In the genomic region with DNA sequence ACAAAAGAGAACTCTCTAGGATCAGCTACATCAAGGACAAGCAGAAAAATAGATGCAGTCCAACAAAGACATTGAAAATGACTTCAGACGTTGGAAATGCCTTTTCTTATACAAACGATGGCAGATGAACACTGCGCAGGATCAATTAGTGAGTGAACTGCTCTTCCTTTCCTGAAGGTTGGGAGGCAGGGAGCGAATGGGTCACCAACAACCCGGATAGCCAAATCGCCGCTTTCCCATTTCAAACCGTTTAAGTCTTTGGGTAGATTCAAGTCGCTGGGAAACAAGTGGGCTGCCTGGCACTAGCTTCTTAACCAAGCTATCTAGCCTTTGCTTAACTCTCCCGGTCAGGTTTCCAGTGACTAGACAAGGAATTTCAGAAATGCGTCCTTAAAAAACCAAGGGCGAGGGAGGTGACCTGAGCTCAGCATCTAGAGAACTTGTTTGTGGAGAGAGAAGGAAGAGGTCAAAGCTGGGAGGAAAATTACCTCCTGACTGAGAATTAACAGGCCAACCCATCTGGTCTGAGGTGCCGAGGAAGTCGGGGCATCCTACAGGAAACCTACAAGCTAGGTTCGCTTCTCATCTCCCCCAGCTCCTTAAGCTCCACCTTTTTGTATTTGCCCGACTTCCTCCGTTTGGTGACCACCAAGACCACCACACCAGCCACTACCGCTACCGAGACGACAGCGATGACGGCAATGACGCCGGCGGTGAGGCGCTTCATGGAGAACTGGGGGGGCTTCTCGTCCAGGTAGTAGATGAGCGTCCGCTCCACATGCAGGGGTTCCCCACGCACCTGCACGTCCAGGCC, we compare ENCODE assay signal across 8 mouse cellular contexts. TPM values are rescaled to one million over a fixed set of nuclear protein-coding genes. Genes with fewer than 3 reads are reported as not detected.
DNase-seq lines count a peak whose midpoint lies in the region; ATAC-seq and TF ChIP-seq lines count a peak whose summit lies in the region.

No protein-coding gene starts in this region.

- TF ChIP-seq EP300 in lung, postnatal 0 days (IDR thresholded peaks at IDR 0.05): no peak
- TF ChIP-seq EP300 in stomach, postnatal 0 days (optimal IDR thresholded peaks at IDR 0.05): no peak

- no peak for TF ChIP-seq CTCF in E14TG2a.4 (conservative IDR thresholded peaks at IDR 0.05; ENCODE audit: low read length)
- no peak for TF ChIP-seq CTCF in lung, postnatal 0 days (IDR thresholded peaks at IDR 0.05)
- TF ChIP-seq CTCF in stomach, postnatal 0 days (IDR thresholded peaks at IDR 0.05; ENCODE audit: low read depth): no peak

- peak overlapping the region; percentile 72 for H3K4me3 ChIP-seq in E14TG2a.4 (replicated peaks; ENCODE audit: low read length)
- peak overlapping the region; percentile 49 for H3K4me3 ChIP-seq in hindbrain, embryonic 12.5 days
- peak overlapping the region; percentile 39 for H3K4me3 ChIP-seq in lung, postnatal 0 days (ENCODE audit: low read depth, low read length)
- peak overlapping the region; percentile 44 for H3K4me3 ChIP-seq in stomach, postnatal 0 days (ENCODE audit: low read depth, low read length)

- ATAC-seq in hindbrain, embryonic 12.5 days (ENCODE audit: low FRiP score): peak; percentile 47
- ATAC-seq in lung, postnatal 0 days: no peak
- no peak for ATAC-seq in stomach, postnatal 0 days (ENCODE audit: low FRiP score, low TSS enrichment)

- H3K27ac ChIP-seq in hindbrain, embryonic 12.5 days: no peak overlapping the region
- peak overlapping the region; percentile 82 for H3K27ac ChIP-seq in lung, postnatal 0 days (ENCODE audit: low read length)
- peak overlapping the region; percentile 83 for H3K27ac ChIP-seq in stomach, postnatal 0 days (replicated peaks)

- no peak overlapping the region for H3K9ac ChIP-seq in hindbrain, embryonic 12.5 days
- peak overlapping the region; percentile 46; the same call in 1 of the 2 replicates for H3K9ac ChIP-seq in lung, postnatal 0 days (replicated peaks; ENCODE audit: low read depth)
- peak overlapping the region; percentile 61 for H3K9ac ChIP-seq in stomach, postnatal 0 days (ENCODE audit: low read length)

- peaks cover 75% of the 10 kb centered on the region for H3K27me3 ChIP-seq in E14TG2a.4 (ENCODE audit: insufficient read depth, low read length)
- H3K27me3 ChIP-seq in hindbrain, embryonic 12.5 days: peaks cover 74% of the 10 kb centered on the region
- peaks cover 6% of the 10 kb centered on the region; the same call in 1 of the 2 replicates for H3K27me3 ChIP-seq in lung, postnatal 0 days (replicated peaks; ENCODE audit: insufficient read depth, low read length)
- peaks cover 9% of the 10 kb centered on the region; the same call in 1 of the 2 replicates for H3K27me3 ChIP-seq in stomach, postnatal 0 days (ENCODE audit: control insufficient read depth, insufficient read depth, low read length)

- H3K9me3 ChIP-seq in E14TG2a.4 (ENCODE audit: low read length): no peaks in the 10 kb centered on the region
- no peaks in the 10 kb centered on the region for H3K9me3 ChIP-seq in hindbrain, embryonic 12.5 days (replicated peaks)
- no peaks in the 10 kb centered on the region for H3K9me3 ChIP-seq in lung, postnatal 0 days (ENCODE audit: low read length)
- no peaks in the 10 kb centered on the region for H3K9me3 ChIP-seq in stomach, postnatal 0 days (ENCODE audit: control insufficient read depth, low read length)

- WGBS in hindbrain, embryonic 12.5 days: 6% methylated on average over 31 of the region's 31 CpGs
- 7% methylated on average over 31 of the region's 31 CpGs for WGBS in lung, postnatal 0 days
- WGBS in stomach, postnatal 0 days: 7% methylated on average over 31 of the region's 31 CpGs

- peak overlapping the region; percentile 87 for H3K4me2 ChIP-seq in hindbrain, embryonic 12.5 days (replicated peaks)
- H3K4me2 ChIP-seq in lung, postnatal 0 days (replicated peaks; ENCODE audit: low read depth, low read length): peak overlapping the region; percentile 59
- peak overlapping the region; percentile 49 for H3K4me2 ChIP-seq in stomach, postnatal 0 days (replicated peaks; ENCODE audit: low read depth)

- DNase-seq in R1 (ENCODE audit: low read depth, low spot score): peak; percentile 55
- DNase-seq in lung, postnatal 0 days (ENCODE audit: low spot score): peak; percentile 9
- DNase-seq in stomach, postnatal 0 days (ENCODE audit: low spot score): no peak
- no peak for DNase-seq in layer of hippocampus, adult 18-20 months (ENCODE audit: low spot score in 2 of 2)
- DNase-seq in gastrocnemius, adult 18-20 months (ENCODE audit: low spot score): no peak
- DNase-seq in cerebellum, adult 8-10 months: no peak

- no peaks in the 10 kb centered on the region for H3K36me3 ChIP-seq in E14TG2a.4 (ENCODE audit: insufficient read depth, low read length)
- no peaks in the 10 kb centered on the region for H3K36me3 ChIP-seq in hindbrain, embryonic 12.5 days
- H3K36me3 ChIP-seq in lung, postnatal 0 days (ENCODE audit: insufficient read depth, low read length): no peaks in the 10 kb centered on the region
- H3K36me3 ChIP-seq in stomach, postnatal 0 days (ENCODE audit: control insufficient read depth, insufficient read depth, low read length): no peaks in the 10 kb centered on the region

- H3K4me1 ChIP-seq in E14TG2a.4 (replicated peaks; ENCODE audit: low read depth, low read length): peaks cover 37% of the 10 kb centered on the region
- H3K4me1 ChIP-seq in hindbrain, embryonic 12.5 days: peaks cover 16% of the 10 kb centered on the region
- no peaks in the 10 kb centered on the region for H3K4me1 ChIP-seq in lung, postnatal 0 days (ENCODE audit: insufficient read depth, low read depth, low read length)
- no peaks in the 10 kb centered on the region for H3K4me1 ChIP-seq in stomach, postnatal 0 days (replicated peaks; ENCODE audit: control insufficient read depth, insufficient read depth)

RNA-seq across cellular contexts. Expression of a gene that starts 1.2 kb away (rescaled TPM):
- polyA plus RNA-seq in hindbrain, embryonic 12.5 days (2016; fragmentation: Nextera tagmentation; extraction: Ambion mirVana): 6.2 and 6.5 TPM in 2 replicates
- 89.1 and 101 TPM in 2 replicates for polyA plus RNA-seq in lung, postnatal 0 days (2015; fragmentation: Nextera tagmentation; extraction: Ambion mirVana)
- 260 and 272 TPM in 2 replicates for polyA plus RNA-seq in stomach, postnatal 0 days (2015; fragmentation: Nextera tagmentation; extraction: Ambion mirVana)
- total RNA-seq in layer of hippocampus, adult 18-20 months (2021): 1 to 10 TPM; 1.1 to 1.9 TPM
- total RNA-seq in gastrocnemius, adult 18-20 months (2021): not detected

RNA-seq across cellular contexts. Expression of a gene that starts 42.7 kb away (rescaled TPM):
- polyA plus RNA-seq in hindbrain, embryonic 12.5 days (2016; fragmentation: Nextera tagmentation; extraction: Ambion mirVana): not detected in 2 replicates
- polyA plus RNA-seq in lung, postnatal 0 days (2015; fragmentation: Nextera tagmentation; extraction: Ambion mirVana): not detected in 2 replicates
- 0.04 and 0.07 TPM in 2 replicates for polyA plus RNA-seq in stomach, postnatal 0 days (2015; fragmentation: Nextera tagmentation; extraction: Ambion mirVana)
- total RNA-seq in layer of hippocampus, adult 18-20 months (2021): under 1 TPM in 1 of 2 experiments, not detected in 1; 0.12 TPM
- total RNA-seq in gastrocnemius, adult 18-20 months (2021): not detected

Comparison
In these comparisons a context has a peak if more than half of its experiments do, and no peak if none do; other contexts are left out.
1. DNase-seq: peak in R1 (single experiment) and lung, postnatal 0 days (single experiment); none in stomach, postnatal 0 days (single experiment), layer of hippocampus, adult 18-20 months (0 of 2), gastrocnemius, adult 18-20 months (single experiment) and cerebellum, adult 8-10 months (single experiment).
2. RNA of a gene that starts 1.2 kb away (polyA plus RNA-seq): 260 to 272 TPM in stomach, postnatal 0 days and 89.1 to 101 TPM in lung, postnatal 0 days; 6.2 to 6.5 TPM in hindbrain, embryonic 12.5 days; every median in the first group is over 10 times any median in the second.
3. Peak in every context shown above with its lines, with median percentiles within 50 percentile points of each other: H3K4me3 ChIP-seq and H3K4me2 ChIP-seq.